Mouse (Mus musculus) kidney, postnatal 36 days (tissue): Measurements from ENCODE around the gene Tmbim4.

Source experiments
- DNase-seq, 2 experiments: peaks; one replicate each; pipeline ENCODE4 v3.0.0; 2021 to 2022; ENCODE audit warnings: mixed read lengths in 2 of 2

Gene Tmbim4

GRCm38 (mm10) chr10:120201131-120201921 lies at the start of gene Tmbim4:
Tmbim4 (plus strand) TSS chr10:120201590.
- DNase-seq, result peak; percentile 84 to 86

GRCm38 (mm10) chr10:120151672-120152071 lies 49.7 kb upstream of the Tmbim4 start:
- DNase-seq, result no peak

DNA sequence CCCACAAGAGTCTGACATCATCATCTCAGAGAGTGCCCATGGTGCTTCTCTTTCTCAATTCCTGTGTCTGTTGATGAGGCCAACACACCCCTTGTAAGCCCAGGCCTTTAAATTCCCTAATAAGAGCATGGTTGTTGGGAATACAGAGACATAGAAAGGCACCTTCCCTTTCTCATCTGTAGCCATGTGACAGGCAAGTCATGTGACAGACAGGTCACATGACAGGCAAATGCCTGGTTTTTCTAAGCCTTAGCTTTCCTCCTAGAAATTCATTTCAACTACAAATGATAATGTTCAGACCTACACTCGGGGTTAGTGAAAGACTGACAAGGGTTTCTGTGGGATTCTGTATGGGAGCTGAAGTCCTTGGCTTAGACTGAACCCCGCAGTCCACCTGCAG lies 47.5 kb upstream of the Tmbim4 start:
- DNase-seq, result no peak

GRCm38 (mm10) chr10:120160533-120160932 lies 40.9 kb upstream of the Tmbim4 start:
- no peak for DNase-seq

DNA sequence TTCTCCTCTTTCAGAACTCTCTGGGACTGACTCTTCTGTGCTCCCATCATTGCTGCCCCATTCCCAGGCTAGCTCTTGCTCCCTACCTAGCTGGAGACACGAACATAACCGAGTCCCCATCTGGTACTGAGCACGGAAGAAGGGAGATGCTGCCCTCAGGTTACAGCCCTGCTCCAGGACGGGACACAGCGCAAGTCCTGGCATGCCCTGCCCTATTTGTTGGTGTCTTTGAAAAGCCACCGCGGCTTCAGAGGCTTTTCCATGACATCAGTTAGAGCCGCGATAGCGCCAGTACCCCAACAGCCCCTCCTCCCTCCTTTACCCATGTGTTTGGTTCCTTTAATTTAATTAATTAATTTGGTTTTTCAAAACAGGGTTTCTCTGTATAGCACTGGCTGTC lies 38.5 kb upstream of the Tmbim4 start:
- no peak for DNase-seq

- DNase-seq, result no peak
Measured at GRCm38 (mm10) chr10:120163490-120163889, 37.9 kb upstream of the Tmbim4 start.

- no peak for DNase-seq
Measured at GRCm38 (mm10) chr10:120164931-120165792, 36.2 kb upstream of the Tmbim4 start.

GRCm38 (mm10) chr10:120165793-120166503 lies 35.4 kb upstream of the Tmbim4 start:
- no peak for DNase-seq

- DNase-seq, result no peak
Measured at GRCm38 (mm10) chr10:120168070-120168469, 33.3 kb upstream of the Tmbim4 start.

DNA sequence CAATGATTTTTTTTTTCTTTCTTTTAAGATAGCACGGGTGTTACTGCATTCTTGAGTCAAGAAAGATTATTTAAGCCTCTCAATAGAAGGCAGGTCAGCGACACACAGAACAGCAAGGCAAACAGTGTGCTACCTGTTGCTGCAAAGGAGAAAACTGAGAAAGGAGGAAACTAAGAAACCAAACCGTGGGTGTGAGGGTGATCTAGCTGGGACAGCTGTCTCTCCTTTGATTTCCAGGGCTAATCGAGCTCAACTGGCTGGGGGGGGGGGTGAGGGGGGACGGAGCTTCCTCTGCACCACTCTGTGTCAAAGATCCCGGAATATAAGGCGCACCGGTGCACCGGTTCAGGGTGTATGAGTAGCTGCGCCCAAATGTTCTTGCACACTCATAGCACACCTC lies 32.3 kb upstream of the Tmbim4 start:
- DNase-seq, result no peak

GRCm38 (mm10) chr10:120169841-120170240 lies 31.5 kb upstream of the Tmbim4 start:
- DNase-seq, result no peak

- no peak for DNase-seq
Measured at GRCm38 (mm10) chr10:120170277-120170676, 31.1 kb upstream of the Tmbim4 start.

GRCm38 (mm10) chr10:120171340-120171739 lies 30.1 kb upstream of the Tmbim4 start:
- DNase-seq, result no peak

- DNase-seq, result no peak
Measured at GRCm38 (mm10) chr10:120174192-120174705, 27.1 kb upstream of the Tmbim4 start.

- peak; percentile 38 to 60 for DNase-seq
Measured at GRCm38 (mm10) chr10:120182887-120183286, 18.5 kb upstream of the Tmbim4 start.

DNA sequence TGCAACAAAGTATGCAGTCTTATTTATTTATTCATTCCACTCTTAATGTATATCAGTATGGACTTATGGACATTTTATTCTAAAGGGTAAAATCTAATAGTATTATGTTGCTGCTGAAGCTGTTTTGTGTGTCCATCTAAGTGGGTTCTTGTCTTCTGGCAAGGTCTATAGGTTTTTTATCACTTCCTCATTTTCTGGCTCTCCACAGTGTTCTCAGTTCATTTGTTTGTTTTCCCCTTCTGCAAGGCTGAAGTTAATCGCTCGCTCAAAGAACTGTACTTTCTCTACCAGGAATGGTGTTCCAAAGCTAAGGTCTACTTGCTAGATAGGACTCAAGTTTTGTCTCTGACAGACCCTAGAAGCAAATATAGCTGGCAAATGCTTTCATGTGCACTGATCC lies 18.0 kb upstream of the Tmbim4 start:
- no peak for DNase-seq

GRCm38 (mm10) chr10:120188513-120188912 lies 12.9 kb upstream of the Tmbim4 start:
- DNase-seq, result no peak

DNA sequence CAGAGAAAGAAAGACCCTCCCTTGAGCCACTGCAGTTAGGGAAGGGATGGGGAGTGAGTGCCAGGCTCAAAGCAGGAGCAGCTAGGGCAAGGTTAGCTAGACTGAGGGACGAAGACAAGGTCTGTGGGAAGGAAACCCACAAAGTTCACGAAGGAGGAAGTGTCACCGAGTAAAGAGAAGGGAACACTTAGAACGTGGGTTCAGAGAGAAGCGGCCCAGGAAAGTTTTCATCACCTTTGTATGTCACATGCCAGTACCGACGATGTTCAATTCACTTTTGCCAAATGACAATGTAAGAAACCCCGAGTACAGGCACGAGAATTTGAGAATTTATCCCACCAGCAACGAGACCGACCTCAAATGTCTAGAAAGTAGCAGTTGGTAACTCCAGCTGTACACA lies 12.1 kb upstream of the Tmbim4 start:
- no peak for DNase-seq

GRCm38 (mm10) chr10:120189782-120190181 lies 11.6 kb upstream of the Tmbim4 start:
- no peak for DNase-seq

DNA sequence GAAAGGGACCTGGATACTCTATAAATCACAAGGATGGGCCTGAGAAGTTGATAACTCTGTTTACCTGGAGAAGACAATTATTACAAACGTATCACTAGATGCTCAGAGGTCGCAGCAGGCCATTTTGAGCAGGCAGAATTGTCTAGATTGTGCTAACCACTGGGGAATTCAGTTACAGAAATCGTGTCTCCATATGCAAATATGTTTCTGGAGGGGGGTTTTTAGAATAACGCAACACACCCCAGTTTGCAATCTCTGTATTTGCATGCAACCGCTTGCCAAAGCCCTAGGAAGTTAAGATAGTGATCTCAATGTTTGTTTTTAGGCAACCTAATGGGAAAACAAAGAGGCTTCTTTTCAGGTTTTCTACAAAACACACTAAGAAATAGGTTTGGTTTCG lies 10.2 kb upstream of the Tmbim4 start:
- DNase-seq, result no peak

DNA sequence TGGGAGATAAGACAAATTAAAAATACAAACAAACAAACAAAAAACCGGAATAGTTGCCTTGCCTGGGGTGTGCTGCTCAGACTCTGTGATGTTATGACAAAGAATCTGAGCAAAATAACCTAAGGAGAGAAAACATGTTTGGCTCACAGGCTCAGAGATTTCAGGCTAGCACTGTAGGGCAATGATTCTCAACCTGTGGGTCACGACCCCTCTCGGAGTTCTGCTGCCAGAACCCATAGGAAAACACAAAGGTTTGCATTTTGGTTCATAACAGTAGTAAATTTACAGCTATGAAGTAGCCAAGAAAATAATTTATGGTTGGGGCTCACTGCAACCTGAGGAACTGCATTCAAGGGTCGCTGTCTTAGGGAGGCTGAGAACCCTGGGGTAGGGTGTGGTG lies 9.1 kb upstream of the Tmbim4 start:
- DNase-seq, result no peak

DNA sequence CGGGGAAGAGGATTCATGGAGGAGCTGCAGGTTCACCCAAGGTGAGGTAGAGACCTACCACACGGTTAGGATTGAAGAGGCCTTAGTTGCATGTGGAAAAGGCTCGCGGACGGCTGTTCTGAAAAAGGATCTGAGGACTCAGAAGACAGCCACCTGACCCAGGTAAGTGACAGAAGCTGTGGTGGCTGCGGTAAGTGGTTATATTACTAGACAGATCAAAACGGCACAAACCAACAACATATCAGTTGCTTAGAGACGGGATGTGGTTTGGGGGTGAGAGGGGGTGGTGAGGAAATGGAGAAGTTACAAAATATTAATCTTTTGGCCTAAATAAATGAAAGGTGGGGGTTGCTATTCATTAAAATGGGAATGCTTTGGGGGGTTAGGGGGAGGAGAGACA lies 8.1 kb upstream of the Tmbim4 start:
- no peak for DNase-seq
